Mouse (Mus musculus) B cell, adult 2 months (primary cell): ENCODE data around the gene Dnajc22.
"Not testable (repeated sequence)": the region's sequence is repeated elsewhere in the genome, so short reads cannot be mapped to it uniquely, and the experiment has no call there.

Source experiments
- DNase-seq, 2 experiments: peaks; one replicate each; pipeline ENCODE4 v3.0.0; 2022

Gene Dnajc22

GRCm38 (mm10) chr15:99092870-99093269, at the start of gene Dnajc22:
Dnajc22 (plus strand) TSS chr15:99093170.
- DNase-seq, result no peak

DNA sequence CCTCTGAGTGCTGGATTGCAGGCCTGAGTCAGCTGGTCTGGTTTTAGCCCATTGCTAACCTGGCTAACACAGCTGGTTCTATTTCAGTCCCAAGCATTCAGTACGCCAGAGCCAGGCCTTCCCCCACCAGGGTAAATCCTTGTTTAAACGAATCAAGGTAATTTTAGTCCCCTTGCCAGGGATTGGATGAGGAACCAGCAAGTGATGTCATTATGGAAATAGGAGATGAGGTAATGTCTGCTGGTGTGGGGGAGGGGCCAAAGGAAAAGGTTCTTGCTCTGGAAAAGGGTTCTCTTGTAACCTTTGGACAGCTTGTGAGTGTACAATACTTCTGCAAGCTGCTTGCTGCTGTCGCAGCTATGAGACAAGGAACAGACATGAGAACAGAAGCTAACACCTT, 48.1 kb upstream of the Dnajc22 start:
- no peak for DNase-seq

DNA sequence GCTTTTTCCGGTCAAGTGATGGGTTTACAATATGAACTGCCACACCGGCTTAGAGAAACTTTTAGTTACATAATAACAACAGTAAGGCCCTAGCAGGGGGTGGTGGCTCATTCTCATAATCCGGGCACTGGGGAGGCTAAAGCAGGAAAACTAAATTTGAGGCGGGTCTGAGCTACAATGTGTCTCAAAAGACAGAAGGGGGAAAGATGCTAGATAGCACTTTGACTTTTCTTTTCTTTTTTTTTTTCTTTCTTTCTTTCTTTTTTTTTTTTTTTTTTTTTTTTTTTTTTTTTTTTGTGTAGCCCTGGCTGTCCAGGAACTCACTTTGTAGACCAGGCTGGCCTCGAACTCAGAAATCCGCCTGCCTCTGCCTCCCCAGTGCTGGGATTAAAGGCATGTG, 47.2 kb upstream of the Dnajc22 start:
- DNase-seq, result not testable (repeated sequence)

DNA sequence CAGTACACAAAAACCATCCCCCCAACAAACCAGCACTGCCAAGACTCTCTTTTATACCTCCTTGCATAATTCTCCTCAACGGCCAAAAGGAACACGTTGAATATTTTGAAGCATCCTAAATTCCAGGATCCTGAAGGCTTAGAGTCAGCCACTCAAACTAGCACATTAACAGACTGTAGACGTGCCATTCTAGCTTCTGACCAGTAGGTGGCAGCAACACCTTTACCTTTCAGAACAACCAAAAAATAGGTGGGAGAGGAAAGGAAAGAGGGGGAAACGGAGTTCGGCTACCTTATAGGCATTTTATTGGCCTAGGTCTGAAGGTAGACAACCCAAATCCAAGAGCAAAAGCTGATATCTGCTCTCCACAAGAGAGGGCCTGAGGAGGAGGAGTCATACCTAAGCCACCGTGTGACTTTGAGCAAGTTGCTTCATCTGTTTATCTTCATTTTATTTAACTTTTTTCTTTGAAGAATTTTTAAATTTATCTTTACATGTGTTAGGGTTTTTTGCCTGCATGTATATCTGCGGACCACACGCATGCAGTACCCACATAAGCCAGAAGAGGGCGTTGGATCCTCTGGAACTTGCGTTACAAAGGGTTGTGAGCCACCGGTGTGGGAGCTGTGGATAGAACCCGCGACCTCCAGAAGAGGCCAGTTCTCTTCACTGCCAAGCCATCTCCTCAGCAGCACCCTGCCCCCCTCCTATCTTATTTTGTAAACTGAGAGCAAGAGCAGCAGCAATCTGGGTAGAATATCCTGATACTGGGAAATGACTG, 43.3 kb upstream of the Dnajc22 start:
- peak; percentile 62 to 67 for DNase-seq

- no peak for DNase-seq
Measured at GRCm38 (mm10) chr15:99053373-99053772, 39.6 kb upstream of the Dnajc22 start.

DNA sequence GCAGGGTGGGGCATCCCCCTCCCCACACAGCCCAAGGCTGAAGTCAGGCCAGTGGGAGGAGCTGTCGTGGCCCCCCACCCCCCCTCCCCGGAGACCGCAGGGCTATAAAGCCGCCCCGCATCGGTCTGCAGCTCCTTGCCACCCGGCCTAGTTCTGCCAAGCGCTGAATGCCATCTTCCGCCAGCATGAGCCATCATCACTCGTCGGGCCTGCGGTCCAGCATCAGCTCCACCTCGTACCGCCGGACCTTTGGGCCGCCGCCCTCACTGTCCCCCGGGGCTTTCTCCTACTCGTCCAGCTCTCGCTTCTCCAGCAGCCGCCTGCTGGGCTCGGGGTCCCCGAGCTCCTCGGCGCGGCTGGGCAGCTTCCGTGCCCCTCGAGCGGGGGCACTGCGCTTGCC, 37.9 kb upstream of the Dnajc22 start, which contains the start of gene Prph:
Prph (plus strand) TSS at position 135 of the 400 bp plus-strand sequence.
- DNase-seq, result no peak

DNA sequence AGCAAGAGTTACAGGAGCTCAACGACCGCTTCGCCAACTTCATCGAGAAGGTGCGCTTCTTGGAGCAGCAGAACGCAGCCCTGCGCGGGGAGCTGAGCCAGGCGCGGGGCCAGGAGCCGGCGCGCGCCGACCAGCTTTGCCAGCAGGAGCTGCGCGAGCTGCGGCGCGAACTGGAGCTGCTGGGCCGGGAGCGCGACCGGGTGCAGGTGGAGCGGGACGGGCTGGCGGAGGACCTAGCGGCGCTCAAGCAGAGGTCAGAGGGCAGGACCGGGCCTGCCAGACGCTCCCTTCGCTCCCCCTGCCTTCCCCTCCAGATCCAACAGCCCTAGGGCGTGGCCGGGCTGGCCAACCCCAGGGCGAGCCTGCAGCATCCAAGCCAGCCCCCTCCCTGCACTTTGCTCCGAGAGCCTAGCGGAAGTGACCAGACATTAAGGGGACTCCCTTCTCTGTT, 37.4 kb upstream of the Dnajc22 start:
- no peak for DNase-seq

DNA sequence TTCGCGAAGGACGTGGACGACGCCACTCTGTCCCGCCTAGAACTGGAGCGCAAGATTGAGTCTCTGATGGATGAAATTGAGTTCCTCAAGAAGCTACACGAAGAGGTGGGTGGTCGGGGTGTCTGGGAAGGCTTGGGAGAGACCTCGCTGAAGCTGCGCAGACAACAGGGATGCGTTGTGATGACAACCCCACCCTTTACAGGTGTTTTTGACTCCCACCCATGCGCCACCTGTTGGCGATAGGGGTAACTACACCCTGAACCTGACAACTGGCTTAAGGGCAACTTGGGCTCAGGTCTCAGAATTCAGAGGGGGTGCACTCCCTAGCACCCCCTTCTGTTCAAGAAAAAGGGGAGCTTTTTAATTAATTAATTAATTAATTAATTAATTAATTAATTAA, 36.6 kb upstream of the Dnajc22 start:
- DNase-seq, result peak; percentile 73 to 74

DNA sequence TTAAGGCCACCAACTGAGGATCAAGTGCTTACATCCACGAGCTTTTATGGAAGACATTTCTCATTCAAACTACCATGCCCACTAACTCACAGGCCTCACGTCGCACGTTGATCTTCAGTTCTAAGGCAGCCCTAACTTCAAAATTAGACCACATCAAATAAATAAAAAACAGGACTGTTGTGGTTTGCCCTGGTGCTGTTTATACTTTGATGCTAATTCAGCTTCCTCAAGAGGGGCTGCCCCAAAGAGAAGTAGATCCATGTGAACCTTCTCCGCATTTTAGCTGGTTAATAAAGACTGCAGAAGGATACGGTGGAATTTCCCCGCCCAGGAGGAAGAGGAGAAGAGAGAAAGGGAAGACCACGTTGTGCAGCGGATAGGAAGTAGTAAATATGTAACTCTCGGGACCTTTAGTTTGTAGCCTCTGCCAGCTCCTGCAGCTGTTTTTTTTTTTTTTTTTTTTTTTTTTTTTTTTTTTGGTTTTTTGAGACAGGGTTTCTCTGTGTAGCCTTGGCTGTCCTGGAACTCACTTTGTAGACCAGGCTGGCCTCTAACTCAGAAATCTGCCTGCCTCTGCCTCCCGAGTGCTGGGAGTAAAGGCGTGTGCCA, 27.3 kb upstream of the Dnajc22 start:
- no peak for DNase-seq

- DNase-seq, result no peak
Measured at GRCm38 (mm10) chr15:99071988-99072387, 21.0 kb upstream of the Dnajc22 start.

DNA sequence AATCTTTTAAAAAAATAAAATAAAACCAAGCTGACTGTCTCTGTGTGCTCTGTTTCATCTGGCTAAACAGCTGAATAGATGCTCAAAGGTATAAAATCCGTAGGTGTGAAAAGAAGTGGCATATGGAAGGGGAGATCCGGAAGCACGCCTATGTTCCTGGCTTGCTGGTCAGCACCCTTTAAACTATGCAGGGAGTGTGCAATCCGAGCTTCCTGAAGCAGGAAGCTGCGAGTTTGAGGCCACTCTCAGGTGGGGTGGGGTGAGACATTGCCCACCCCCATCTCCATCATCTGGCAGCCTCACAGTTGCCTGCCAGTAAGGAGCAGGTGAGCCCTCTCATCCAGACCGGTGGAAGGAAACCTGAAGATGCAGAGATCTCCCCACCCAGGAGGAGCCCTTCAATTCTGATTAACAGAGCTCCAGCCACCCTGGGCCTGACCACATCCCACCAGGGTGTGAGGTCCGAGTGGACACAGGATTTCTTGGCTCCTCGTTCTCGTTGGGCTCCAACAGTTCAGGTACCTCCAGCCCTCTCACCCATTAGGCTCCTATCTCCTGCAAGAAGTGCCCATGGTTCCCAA, 18.9 kb upstream of the Dnajc22 start, which contains the start of gene Troap:
Troap (plus strand) TSS at position 557 of the 581 bp plus-strand sequence.
- DNase-seq, result no peak

- DNase-seq, result peak; percentile 97
Measured at GRCm38 (mm10) chr15:99074600-99075333, 18.2 kb upstream of the Dnajc22 start.

DNA sequence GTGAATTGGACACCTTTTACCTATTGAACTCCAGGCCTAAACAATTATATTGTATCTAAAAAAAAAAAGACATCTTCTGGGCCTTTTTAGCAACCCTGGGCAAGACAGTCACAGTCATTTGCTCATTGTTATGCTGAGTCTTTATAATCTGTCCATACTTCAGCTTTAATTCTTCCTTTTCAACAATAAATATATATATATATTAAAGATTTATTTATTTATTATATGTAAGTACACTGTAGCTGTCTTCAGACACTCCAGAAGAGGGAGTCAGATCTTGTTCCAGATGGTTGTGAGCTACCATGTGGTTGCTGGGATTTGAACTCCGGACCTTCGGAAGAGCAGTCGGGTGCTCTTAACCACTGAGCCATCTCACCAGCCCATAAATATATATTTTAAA, 17.0 kb upstream of the Dnajc22 start:
- DNase-seq, result not testable (repeated sequence)

GRCm38 (mm10) chr15:99078181-99078910, 14.6 kb upstream of the Dnajc22 start:
- DNase-seq, result no peak

DNA sequence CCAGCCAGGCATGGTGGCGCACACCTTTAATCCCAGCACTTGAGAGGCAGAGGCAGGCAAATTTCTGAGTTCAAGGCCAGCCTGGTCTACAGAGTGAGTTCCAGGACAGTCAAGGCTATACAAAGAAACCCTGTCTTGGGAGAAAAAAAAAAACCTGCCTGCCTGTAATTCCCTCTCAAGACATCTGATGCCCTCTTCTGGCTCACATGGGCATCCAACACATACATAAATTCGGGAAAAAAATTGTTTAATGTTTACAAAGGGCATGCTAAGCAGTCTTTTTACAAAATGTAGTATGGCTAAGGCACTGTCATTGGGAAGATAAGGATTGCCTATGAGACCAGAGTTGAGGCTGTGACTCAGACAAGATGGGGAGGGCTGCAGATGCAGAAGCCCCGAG, 13.2 kb upstream of the Dnajc22 start:
- no peak for DNase-seq

GRCm38 (mm10) chr15:99082322-99082721, 10.6 kb upstream of the Dnajc22 start:
- no peak for DNase-seq

DNA sequence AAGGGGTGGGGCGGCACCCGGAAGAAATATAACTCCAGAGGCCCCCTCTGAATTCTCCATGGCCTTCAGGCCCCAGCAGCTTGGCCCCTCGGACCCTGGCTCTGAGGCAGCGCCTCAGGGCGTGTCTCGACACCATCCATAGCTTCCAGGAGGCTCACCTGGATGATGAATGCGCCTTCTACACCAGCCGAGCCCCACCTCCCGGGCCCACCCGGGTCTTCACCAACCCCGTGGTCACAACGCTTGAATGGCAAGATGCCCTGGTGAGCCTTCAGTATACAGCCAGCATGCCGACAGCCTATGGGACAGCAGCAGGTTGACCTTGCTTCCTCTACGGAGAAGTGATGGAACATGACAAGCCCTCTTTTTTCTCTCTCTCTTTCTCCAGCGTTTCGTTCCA, 10.1 kb upstream of the Dnajc22 start:
- no peak for DNase-seq

GRCm38 (mm10) chr15:99083258-99083657, 9.7 kb upstream of the Dnajc22 start:
- peak; percentile 54 to 58 for DNase-seq

DNA sequence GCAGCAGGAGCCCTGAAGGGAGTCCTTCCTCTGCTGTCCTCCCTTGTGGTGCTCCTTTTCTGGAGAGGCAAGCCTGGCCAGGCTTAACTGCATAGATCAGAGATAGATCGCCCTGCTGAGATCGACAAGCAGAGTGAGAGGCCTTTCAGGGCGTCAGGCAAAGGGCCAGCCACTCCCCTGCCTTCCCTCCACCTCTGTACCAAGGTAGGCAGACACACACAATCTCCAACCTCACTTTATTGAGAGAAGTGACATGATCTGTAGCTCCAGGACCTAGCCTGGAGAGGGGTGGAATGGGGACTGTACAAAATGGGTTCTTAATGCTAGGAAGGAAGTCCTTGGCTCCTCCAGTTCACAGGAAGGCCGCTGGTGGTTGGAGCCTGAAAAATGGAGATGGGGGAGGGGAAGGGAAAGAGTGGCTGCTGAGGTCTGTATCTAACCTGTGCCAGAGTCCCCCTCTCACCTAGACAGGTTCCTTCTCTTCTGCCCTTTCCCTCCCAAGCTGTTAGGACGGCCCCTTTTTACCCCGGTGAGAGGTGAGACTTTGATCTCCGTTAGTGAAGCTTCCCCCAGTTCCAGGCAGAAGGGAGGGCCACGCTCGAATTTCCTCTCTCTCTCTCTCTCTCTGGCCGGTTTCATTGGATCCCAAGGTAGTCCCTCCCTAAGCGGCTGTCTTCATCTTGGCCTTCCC, 9.0 kb upstream of the Dnajc22 start:
- no peak for DNase-seq

GRCm38 (mm10) chr15:99084618-99085017, 8.4 kb upstream of the Dnajc22 start:
- no peak for DNase-seq

GRCm38 (mm10) chr15:99085997-99086396, 7.0 kb upstream of the Dnajc22 start:
- no peak for DNase-seq
